Mouse (Mus musculus) liver, embryonic 16.5 days (tissue): ENCODE measurements around the gene Nid2. TPM values are rescaled to one million over a fixed set of nuclear protein-coding genes. Genes with fewer than 3 reads are reported as not detected.

Experiments
- ATAC-seq: fragments of 200-750 bp; cut with Nextera tagmentation; 2 replicates; pipeline ENCODE4 v1.8.0; 2017; ENCODE audit warnings: low read depth, mild to moderate bottlenecking, moderate number of reproducible peaks, moderate library complexity
- H3K27ac ChIP-seq: fragments of 300-500 bp; sonication (generic); 2 replicates; pipeline ENCODE4 v1.5.1; 2014; ENCODE audit warnings: mild to moderate bottlenecking, low read length
- H3K27me3 ChIP-seq: fragments of 300-500 bp; sonication (generic); 2 replicates; pipeline ENCODE4 v1.6.1; 2014; ENCODE audit warnings: low read depth, low read length, mixed read lengths; ENCODE audit not compliant: control insufficient read depth, insufficient read depth
- H3K36me3 ChIP-seq: fragments of 300-500 bp; sonication (generic); 2 replicates; pipeline ENCODE4 v1.6.1; 2014; ENCODE audit warnings: mild to moderate bottlenecking; ENCODE audit not compliant: control insufficient read depth, insufficient read depth
- H3K4me1 ChIP-seq: fragments of 300-500 bp; sonication (generic); 2 replicates; pipeline ENCODE4 v1.6.1; 2014; ENCODE audit warnings: low read depth, low read length, mixed read lengths; ENCODE audit not compliant: control insufficient read depth
- H3K4me2 ChIP-seq: fragments of 300-500 bp; sonication (generic); 2 replicates; pipeline ENCODE4 v1.6.1; 2014; ENCODE audit warnings: low read depth, low read length, mixed read lengths
- H3K4me3 ChIP-seq: fragments of 300-500 bp; sonication (generic); 2 replicates; pipeline ENCODE4 v1.5.1; 2014; ENCODE audit warnings: low read depth, mild to moderate bottlenecking, low read length
- H3K9ac ChIP-seq: fragments of 300-500 bp; sonication (generic); 2 replicates; pipeline ENCODE4 v1.6.1; 2014; ENCODE audit warnings: low read depth, low read length
- H3K9me3 ChIP-seq: fragments of 300-500 bp; sonication (generic); replicated peaks from 2 replicates; pipeline ENCODE4 v1.6.1; 2016; ENCODE audit warnings: low read length; ENCODE audit not compliant: control insufficient read depth
- WGBS: fragments of 180-500 bp; shearing (Covaris S2); extraction: QIAGEN DNeasy Blood & Tissue Kit; methylation state at CpG from one replicate; pipeline ENCODE4 v1.1.7; 2014; ENCODE audit not compliant: insufficient replicate concordance; 5-methylcytosine and 5-hydroxymethylcytosine counted together
- polyA plus RNA-seq: library from polyadenylated mRNA; unstranded; fragments of >200 nt; fragmentation: Nextera tagmentation; extraction: Ambion mirVana; gene quantifications from 2 replicates; pipeline ENCODE4 v1.2.1, GENCODE M21; 2015

Nid2 gene
- polyA plus RNA-seq, 1 experiment from 2014 or later, result 16.1 TPM

- 60% methylated on average over 2 of the region's 2 CpGs for WGBS
- no peaks in the 10 kb centered on the region for H3K9me3 ChIP-seq
- ATAC-seq, result no peak
- no peaks in the 10 kb centered on the region for H3K4me1 ChIP-seq
- no peak overlapping the region for H3K9ac ChIP-seq
- no peak overlapping the region for H3K27ac ChIP-seq
- H3K4me2 ChIP-seq, result no peak overlapping the region
- no peak overlapping the region for H3K4me3 ChIP-seq
- H3K36me3 ChIP-seq, result no peaks in the 10 kb centered on the region
- no peaks in the 10 kb centered on the region for H3K27me3 ChIP-seq
Measured at GRCm38 (mm10) chr14:19858279-19858678, 107.2 kb downstream of the Nid2 start.

- H3K4me2 ChIP-seq, result no peak overlapping the region
- H3K4me1 ChIP-seq, result no peaks in the 10 kb centered on the region
- H3K4me3 ChIP-seq, result no peak overlapping the region
- WGBS, result 34% methylated on average over 8 of the region's 8 CpGs
- no peaks in the 10 kb centered on the region for H3K36me3 ChIP-seq
- no peak for ATAC-seq
- H3K27me3 ChIP-seq, result no peaks in the 10 kb centered on the region
- no peak overlapping the region for H3K27ac ChIP-seq
- H3K9ac ChIP-seq, result no peak overlapping the region
- no peaks in the 10 kb centered on the region for H3K9me3 ChIP-seq
Measured at GRCm38 (mm10) chr14:19858808-19859776, 108.0 kb downstream of the Nid2 start.

DNA sequence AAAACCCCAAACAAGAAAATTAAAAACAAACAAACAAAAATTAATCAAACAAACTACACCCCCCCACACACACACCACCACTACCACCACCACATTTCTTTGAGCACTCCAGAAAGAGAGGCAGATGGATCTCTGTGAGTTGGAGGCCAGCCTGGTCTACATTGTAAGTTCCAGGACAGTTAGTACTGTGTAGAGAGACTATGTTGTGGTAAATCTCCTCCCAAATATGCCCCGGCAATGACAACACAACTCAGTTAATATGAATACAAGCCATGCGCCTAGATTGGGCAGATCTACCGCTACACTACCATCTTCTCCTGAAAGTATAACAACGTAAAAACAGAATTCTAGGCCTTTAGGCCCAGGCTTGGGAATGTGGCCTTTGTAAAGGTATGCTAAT, 109.2 kb downstream of the Nid2 start:
- ATAC-seq, result no peak
- H3K4me2 ChIP-seq, result no peak overlapping the region
- no peaks in the 10 kb centered on the region for H3K36me3 ChIP-seq
- H3K4me1 ChIP-seq, result no peaks in the 10 kb centered on the region
- 77% methylated on average over 4 of the region's 4 CpGs for WGBS
- no peak overlapping the region for H3K4me3 ChIP-seq
- no peaks in the 10 kb centered on the region for H3K27me3 ChIP-seq
- H3K27ac ChIP-seq, result no peak overlapping the region
- H3K9ac ChIP-seq, result no peak overlapping the region
- no peaks in the 10 kb centered on the region for H3K9me3 ChIP-seq

Other genes with a start within 250 kb of the Nid2 start
- gene Gm2244, start 201.3 kb upstream of the Nid2 start, polyA plus RNA-seq, result not detected in 2 replicates
- 0.07 and 0.08 TPM in 2 replicates for gene Gm2237, start 166.1 kb upstream of the Nid2 start, polyA plus RNA-seq
- gene Gm5458, start 148.7 kb upstream of the Nid2 start, polyA plus RNA-seq, result not detected in 2 replicates
- 58.5 and 61.2 TPM in 2 replicates for gene Rtraf, start 72.6 kb downstream of the Nid2 start, polyA plus RNA-seq
- 9.4 and 11.6 TPM in 2 replicates for gene Gng2, start 226.4 kb downstream of the Nid2 start, polyA plus RNA-seq